Mouse (Mus musculus): ENCODE measurements around the gene Prima1.
A peak's percentile ranks its signal among the peaks of the same experiment; 100 is the strongest.

The Prima1 gene

DNA sequence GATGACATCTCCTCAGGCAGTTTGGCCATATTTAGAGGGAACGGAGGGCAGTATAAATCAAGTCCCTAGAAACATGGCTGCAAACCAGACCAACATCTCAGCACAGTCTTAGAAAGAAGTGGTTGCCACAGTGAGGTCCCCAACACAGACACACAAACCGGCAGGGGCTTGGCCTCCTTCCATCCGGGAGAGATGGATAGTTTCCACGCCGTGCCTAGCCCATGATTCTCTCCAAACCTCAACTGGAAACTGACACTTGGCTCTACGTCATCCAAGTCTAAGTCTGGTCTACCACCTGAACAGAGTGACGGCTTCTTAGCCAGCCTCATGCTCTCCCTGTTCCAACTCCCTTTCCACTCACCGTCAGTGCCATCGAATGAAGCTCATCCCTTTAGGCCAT, 18.3 kb downstream of the Prima1 start:
- DNase-seq, result no peak

- no peak for DNase-seq
Observed at GRCm38 (mm10) chr12:103215877-103216610, 25.9 kb downstream of the Prima1 start.

DNA sequence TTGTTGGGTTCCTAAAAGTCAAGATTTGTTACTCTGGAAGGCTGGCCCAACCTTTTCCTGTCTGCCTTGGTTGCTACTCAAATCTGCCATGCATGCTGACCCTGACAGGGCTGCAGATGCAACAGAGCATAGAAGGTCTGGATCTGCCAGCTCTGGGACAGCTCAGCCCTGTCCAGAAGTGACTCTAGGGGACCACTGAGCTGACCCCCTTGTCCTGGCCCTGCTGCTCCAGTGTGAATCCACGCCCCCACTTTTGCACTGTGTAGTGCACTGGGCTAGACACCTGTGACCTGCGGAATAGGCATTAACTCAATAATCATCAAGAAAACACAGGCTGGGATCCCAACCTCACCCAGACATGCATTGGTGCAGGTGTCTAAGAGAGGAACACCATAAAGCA, 27.2 kb downstream of the Prima1 start:
- DNase-seq, result no peak

GRCm38 (mm10) chr12:103214270-103214669, 27.7 kb downstream of the Prima1 start:
- DNase-seq, result peak; percentile 11 to 62

DNA sequence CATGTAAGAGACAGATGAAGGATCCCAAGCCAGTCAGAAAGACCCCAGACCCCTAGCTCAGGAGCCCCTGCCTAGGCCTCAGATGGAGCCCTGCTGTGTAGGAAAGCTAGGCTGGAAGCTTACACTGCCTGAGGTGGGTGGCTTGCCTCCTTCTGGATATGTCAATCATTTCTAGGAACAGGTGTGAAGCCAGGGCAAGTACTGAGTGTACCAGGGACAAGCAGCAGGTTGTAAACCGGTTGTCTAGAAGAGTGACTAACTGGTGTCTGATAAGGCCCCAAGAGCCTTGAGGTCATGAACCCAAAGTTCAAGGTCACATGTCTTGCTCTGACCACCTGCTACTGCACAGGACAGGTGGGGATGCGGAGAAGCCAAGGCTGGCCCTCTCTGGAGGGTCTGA, 28.4 kb downstream of the Prima1 start:
- no peak for DNase-seq

DNA sequence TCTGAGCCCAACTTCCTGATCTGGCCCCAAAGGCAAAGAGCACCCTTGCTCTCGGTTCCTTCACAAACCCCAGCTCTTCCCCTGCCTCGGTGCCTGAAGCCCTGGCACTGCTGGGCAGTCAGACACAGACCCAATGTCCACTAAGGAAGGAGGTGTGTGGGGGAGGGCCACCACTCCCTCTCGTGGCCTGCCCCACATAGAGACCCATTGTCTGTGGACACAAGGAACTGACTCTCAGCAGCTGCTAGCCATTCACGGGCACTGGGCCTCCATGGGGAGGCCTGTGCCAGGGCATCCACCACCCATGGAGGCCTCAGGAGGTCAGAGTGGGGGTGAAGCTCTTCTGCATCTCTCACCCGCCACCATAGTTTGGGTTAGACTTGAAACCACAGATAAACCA, 30.9 kb downstream of the Prima1 start:
- DNase-seq, result no peak

- DNase-seq, result no peak
Observed at GRCm38 (mm10) chr12:103209581-103209980, 32.4 kb downstream of the Prima1 start.

DNA sequence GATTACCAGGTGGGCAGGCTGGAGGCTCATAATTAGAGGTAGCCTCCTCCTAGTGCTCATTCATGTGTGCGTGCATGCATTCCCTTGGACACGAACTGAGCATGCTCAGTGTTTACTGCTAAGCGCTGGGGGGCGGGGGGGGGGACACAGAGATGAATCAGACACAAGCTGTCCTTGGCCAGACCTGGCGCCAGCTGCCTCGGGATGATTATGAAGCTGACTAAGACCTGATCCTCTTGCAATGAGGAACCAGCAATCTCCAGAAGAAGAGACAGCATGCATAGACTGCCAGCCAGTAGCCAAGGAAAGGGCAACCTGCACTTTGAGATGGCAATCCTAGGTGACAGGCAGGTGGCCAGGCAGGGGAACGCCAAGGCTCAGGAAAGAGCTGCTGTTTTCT, 36.4 kb downstream of the Prima1 start:
- no peak for DNase-seq

DNA sequence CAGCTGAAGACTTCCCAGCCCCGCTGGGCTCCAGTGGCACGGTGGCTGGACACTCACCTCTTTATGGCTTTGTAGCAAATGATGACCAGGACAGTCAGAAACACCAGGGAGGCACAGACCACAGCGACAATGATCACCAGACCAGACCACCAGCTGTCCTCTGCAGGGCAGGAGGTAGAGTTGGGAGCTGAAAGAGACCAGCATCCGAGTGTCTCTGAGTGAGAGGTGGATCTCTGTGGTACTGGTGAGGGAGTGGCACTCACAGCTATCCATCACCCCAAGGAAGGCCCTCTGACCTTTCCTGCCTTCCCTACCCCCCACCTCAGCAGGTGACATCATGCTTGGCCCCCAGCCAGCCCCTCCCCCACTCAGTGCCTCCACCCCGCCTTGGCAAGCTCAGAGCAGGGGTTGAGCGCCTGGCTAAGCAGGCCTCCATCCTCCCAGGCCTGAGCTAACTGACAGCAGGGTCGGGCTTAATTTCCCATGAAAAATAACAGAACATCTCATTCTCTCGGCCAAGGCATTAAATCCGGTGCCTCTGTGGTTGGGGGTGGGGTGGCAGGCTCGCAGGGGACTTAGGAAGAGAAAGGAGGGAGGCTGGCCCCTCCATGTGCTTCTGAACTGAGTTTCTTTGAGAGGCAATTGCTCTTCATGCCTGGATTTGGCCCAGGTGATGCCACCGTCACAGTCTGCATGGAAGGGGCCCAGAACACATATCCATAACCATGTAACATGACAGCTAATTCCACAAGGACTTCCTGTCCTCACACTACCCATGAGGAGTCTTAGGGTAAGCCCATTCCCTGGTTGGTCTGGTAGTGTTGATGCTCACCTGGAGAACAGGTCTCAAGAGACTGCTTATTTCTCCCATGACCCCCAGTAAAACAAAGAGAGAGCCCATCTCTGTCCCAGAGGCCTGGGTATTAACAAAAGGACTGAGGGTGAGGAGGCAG, 39.1 kb downstream of the Prima1 start:
- DNase-seq, result peak in 1 of 2 experiments; percentile 16

GRCm38 (mm10) chr12:103192996-103193395, 49.0 kb downstream of the Prima1 start:
- no peak for DNase-seq

GRCm38 (mm10) chr12:103189771-103190170, 52.2 kb downstream of the Prima1 start:
- DNase-seq, result peak in 1 of 2 experiments; percentile 35

- no peak for DNase-seq
Observed at GRCm38 (mm10) chr12:103188223-103188622, 53.7 kb downstream of the Prima1 start.

- DNase-seq, result peak in 1 of 2 experiments; percentile 63
Observed at GRCm38 (mm10) chr12:103187020-103187419, 54.9 kb downstream of the Prima1 start.

- DNase-seq, result no peak
Observed at GRCm38 (mm10) chr12:103183057-103183456, 58.9 kb downstream of the Prima1 start.

DNA sequence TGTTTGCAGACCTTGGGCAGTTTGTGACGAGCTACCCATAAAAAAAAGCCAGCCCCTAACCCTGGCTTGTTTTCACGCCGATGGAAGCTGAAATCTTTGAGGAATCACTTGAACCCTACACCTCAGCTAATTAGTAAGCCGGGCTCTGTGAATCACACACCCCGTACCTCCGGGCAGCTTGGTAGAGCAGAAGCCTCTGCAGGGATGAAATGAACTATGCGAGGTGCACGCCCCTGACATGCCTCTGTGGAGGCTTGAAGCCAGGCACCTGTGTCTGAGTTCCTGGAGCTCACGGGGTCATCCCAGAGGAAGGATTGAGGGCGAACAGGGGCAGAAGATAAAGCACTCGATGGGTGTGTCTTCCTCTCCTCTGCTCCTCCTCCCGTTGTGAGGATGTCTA, 73.1 kb downstream of the Prima1 start:
- DNase-seq, result no peak

DNA sequence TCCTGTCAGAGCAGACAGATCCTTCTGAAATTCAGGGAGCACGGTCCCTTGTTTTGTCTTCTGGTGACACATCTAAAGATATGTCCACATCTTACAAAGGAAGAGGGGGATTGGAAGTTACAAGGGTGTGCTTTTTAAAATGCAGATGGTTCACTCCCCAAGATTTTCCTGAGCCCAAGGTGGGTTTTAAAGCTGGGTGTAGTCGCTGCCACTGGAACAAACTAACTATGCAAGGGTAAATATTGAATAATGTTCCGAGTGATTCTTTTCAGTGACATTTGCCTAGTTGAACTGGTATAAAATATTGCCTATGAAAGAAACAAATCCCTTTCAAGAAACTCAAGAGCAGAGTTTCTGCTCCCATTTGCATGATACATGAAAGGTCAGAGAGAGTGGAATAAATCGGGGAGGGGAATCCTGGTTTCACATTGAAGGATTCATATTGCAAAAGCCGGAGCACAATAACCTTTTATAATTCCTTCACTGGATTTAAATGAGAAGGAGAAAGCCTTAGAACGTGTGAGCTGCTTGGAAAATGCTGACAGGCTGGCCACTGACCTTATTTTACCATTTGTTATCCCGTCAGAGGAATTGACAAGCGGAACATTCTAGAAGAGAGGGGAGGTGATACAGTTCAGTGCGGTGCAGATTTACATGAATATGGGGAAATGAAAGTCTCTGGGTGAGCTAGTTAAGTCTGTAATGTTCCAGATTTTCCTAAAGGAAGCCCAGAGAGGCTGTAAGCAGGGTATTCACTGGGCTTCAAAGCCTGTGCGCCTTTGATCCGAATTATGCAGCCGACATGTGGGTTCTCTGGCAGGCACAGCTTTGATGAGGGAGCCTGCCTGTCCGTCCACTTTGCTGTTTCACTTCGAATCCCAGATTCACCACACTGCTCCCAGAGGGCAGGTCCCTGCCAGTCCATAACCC, 77.6 kb downstream of the Prima1 start:
- DNase-seq, result no peak

DNA sequence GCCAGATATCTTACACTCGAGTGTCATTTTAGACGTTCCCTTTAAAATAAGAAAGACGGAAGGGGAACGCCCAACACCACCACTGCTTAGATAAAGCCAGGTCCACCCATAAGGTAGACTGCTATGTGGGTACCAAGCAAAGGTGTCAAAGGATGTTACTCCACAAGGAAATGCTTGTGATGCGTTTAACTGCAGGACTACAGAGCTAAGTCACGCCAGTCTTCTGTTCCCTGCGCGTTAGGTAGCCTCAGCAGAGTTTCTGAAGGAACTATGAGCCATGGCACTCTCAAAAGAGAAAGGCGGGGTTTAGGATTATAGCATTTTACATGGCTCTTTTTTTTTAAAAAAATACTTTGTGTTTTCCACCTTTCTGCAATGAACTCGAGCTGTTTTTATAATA, 78.4 kb downstream of the Prima1 start:
- DNase-seq, result no peak

DNA sequence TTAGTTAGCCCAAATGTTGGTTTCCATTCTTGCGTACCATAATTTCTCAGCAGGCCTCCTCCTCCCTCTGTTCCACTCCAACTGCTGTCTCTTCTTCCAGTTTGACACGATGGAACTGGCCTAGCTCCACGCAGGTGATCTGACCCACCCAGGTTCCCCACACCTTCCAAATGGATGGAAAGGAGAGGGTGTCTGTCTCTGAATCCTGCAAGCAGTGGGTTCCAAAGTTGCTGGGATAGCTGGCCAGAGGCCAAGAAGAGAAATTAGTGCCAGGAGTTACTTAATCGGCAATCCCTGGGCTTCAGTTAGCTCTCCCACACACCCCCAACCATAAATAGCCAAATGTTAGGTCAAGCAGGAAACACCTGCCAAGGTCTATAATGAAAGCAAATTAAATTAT, 81.2 kb downstream of the Prima1 start:
- no peak for DNase-seq

DNA sequence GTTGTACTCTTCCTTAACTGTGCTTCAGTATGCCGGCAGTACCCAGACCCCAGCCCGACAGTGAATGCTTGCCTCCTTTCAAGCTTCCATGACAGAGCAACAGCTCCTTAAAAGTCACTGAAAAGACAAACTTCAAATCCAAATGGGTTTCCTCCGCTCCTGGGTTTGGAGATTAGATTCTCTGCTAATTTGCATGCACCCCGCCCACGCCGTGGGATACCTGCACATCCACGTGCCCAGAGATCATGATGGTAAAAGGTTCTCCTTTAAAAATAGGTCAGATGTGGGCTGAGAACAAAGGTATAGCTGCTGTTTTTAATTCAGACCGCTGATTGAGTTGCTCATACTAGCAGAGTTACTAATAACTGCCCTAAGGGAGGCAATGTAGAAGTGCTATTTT, 82.9 kb downstream of the Prima1 start:
- DNase-seq, result no peak

DNA sequence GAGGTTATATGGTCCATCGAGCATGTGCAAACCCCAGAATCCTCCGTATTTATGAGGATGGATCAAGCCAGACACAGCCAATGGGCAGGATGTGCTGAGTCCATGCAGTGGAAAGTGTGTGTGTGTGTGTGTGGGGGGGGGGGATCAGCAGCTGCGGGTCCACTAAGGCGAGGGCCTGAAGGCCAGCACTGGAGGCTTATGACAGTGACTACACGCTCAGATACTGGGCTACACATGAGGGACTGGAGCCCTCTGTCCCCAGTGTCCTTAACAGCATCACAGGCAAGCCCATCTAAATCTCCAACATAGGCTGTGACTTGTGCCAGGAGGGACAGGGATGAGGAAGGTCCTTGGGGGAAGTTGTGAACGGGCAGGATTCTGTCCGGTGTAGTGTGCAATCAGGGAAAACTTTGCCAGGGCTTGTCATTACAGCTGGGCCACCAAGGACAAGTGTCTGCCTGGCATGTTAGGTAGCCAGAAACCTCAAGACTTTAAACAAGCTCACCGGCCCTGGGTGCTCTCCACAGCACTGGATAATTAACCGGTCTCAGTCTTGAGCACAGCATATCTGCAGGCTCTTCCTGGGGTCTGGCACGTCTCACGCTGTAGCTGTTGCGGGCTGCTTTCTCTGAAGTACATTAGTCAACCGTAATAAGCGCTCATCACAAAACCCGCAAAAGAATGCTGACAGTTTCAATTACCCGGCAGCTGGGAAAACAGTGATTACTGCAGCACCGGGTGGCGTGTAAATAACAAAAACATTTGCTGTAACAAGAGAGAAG, 84.6 kb downstream of the Prima1 start:
- no peak for DNase-seq

- no peak for DNase-seq
Observed at GRCm38 (mm10) chr12:103155406-103155805, 86.5 kb downstream of the Prima1 start.

GRCm38 (mm10) chr12:103154927-103155326, 87.0 kb downstream of the Prima1 start:
- no peak for DNase-seq
